Mouse (Mus musculus): ENCODE measurements around the gene Btg4. TPM values are rescaled to one million over a fixed set of nuclear protein-coding genes. Genes with fewer than 3 reads are reported as not detected.
A peak's percentile ranks its signal among the peaks of the same experiment; 100 is the strongest.

Btg4 gene
- polyA plus RNA-seq, 1 experiment from 2014 or later = not detected

DNA sequence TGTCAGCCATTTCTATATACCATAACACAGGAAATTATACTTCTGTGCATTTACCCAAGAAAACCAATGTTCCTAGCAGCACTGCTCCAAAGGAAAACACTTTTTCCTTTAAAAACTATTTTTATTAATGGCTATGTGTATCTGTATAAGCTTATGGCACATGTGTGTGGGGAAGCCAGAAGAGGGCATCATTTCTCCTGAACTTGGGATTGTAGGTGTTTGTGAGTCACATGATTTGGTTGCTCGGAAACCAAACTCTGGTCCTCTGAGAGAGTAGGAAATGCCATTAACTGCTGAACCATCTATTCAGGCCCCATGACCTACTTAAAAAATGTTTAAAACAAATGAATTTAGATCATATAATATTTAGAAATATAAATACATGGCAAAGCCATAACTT lies 33.7 kb upstream of the Btg4 start:
- ATAC-seq (ENCODE audit: low FRiP score, low TSS enrichment) (no peak), DNase-seq (ENCODE audit: low spot score) (no peak)
- no peak overlapping the region for H3K9ac ChIP-seq (ENCODE audit: low read length)
- no peak overlapping the region for H3K4me2 ChIP-seq (replicated peaks; ENCODE audit: low read depth)
- TF ChIP-seq CTCF (IDR thresholded peaks at IDR 0.05; ENCODE audit: low read depth) = 0 out of 2 replicates have a peak, but pooled peaks have one; percentile 12
- no peak for TF ChIP-seq EP300 (optimal IDR thresholded peaks at IDR 0.05)
- H3K27me3 ChIP-seq (ENCODE audit: control insufficient read depth, insufficient read depth, low read length) = no peaks in the 10 kb centered on the region
- no peak overlapping the region for H3K4me3 ChIP-seq (ENCODE audit: low read depth, low read length)
- H3K9me3 ChIP-seq (ENCODE audit: control insufficient read depth, low read length) = no peaks in the 10 kb centered on the region
- no peak overlapping the region for H3K27ac ChIP-seq (replicated peaks)
- no peaks in the 10 kb centered on the region for H3K36me3 ChIP-seq (ENCODE audit: control insufficient read depth, insufficient read depth, low read length)
- WGBS = 90% methylated on average over 1 of the region's 1 CpGs
- H3K4me1 ChIP-seq (replicated peaks; ENCODE audit: control insufficient read depth, insufficient read depth) = no peaks in the 10 kb centered on the region

DNA sequence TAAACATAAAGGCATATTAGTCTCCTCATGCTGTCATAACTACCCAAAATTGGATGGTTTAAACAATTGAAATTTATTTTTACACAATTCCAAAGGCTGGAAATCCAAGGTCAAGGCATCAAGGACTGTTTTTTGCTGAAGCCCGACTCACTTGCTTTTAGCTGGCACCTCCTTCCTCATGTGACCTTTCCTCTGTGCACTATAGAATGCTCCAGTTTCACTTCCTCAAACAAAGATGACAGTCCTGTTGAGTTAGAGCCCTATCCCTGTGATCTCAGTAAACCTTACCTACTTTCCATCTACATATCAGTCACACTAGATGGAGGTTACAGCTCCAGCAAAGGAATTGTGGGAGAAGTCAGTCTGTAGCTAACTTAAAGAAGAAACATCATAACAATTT lies 30.6 kb upstream of the Btg4 start:
- DNase-seq (ENCODE audit: low spot score) (no peak), ATAC-seq (ENCODE audit: low FRiP score, low TSS enrichment) (no peak)
- Histone ChIP-seq H3K4me3 (ENCODE audit: low read depth, low read length) (no peak overlapping the region), H3K27me3 (ENCODE audit: control insufficient read depth, insufficient read depth, low read length) (no peaks in the 10 kb centered on the region), H3K4me1 (replicated peaks; ENCODE audit: control insufficient read depth, insufficient read depth) (no peaks in the 10 kb centered on the region), H3K9ac (ENCODE audit: low read length) (no peak overlapping the region), H3K9me3 (ENCODE audit: control insufficient read depth, low read length) (no peaks in the 10 kb centered on the region), H3K36me3 (ENCODE audit: control insufficient read depth, insufficient read depth, low read length) (no peaks in the 10 kb centered on the region), H3K4me2 (replicated peaks; ENCODE audit: low read depth) (no peak overlapping the region), H3K27ac (replicated peaks) (no peak overlapping the region)
- WGBS = 23% methylated on average over 1 of the region's 1 CpGs
- TF ChIP-seq EP300 (optimal IDR thresholded peaks at IDR 0.05) (no peak), CTCF (IDR thresholded peaks at IDR 0.05; ENCODE audit: low read depth) (no peak)

DNA sequence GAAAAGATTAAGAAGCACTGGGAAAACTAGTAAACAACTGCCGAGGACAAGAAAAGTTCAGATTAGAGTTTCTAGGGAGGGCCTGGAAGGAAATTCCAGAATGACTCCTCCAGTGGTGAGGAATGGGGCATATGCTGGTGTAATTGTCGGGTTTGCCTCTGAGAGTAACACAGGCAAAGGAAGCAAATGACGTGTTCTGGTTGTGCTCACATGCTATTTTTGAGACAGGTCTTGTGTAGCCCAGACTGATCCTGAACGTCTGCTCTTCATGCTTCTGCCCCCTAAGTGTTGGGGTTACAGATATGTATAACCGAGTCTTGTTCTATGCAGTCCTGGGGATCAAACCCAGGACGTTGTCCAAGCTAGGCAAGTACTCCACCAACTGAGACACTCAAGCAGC lies 29.1 kb upstream of the Btg4 start:
- H3K9me3 ChIP-seq (ENCODE audit: control insufficient read depth, low read length) = no peaks in the 10 kb centered on the region
- H3K4me3 ChIP-seq (ENCODE audit: low read depth, low read length) = no peak overlapping the region
- no peak for DNase-seq (ENCODE audit: low spot score)
- H3K4me2 ChIP-seq (replicated peaks; ENCODE audit: low read depth) = no peak overlapping the region
- no peak for ATAC-seq (ENCODE audit: low FRiP score, low TSS enrichment)
- H3K36me3 ChIP-seq (ENCODE audit: control insufficient read depth, insufficient read depth, low read length) = no peaks in the 10 kb centered on the region
- H3K9ac ChIP-seq (ENCODE audit: low read length) = no peak overlapping the region
- TF ChIP-seq CTCF (IDR thresholded peaks at IDR 0.05; ENCODE audit: low read depth) (no peak), EP300 (optimal IDR thresholded peaks at IDR 0.05) (no peak)
- 53% methylated on average over 6 of the region's 6 CpGs for WGBS
- H3K27ac ChIP-seq (replicated peaks) = no peak overlapping the region
- H3K27me3 ChIP-seq (ENCODE audit: control insufficient read depth, insufficient read depth, low read length) = no peaks in the 10 kb centered on the region
- H3K4me1 ChIP-seq (replicated peaks; ENCODE audit: control insufficient read depth, insufficient read depth) = no peaks in the 10 kb centered on the region

DNA sequence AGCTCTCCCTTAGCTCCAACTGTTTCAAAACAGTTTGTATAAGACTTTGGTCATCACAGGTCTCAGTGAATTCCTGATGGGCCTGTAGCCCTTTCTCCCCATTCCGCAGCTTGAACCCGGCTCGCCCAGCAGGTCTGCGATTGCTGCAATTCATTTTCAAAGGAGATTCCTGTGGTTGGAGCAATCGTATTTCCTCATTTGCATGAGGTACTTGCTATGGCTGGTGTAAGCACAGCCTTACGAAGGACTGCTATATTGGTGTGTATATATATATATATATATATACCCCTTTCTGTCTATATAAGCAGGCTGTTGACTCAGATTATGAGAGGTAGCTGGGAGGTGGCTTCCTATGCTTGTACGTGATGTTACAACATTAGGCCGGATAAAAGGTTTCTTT lies 28.4 kb upstream of the Btg4 start:
- no peak for DNase-seq (ENCODE audit: low spot score)
- WGBS = 70% methylated on average over 8 of the region's 8 CpGs
- Histone ChIP-seq H3K27me3 (ENCODE audit: control insufficient read depth, insufficient read depth, low read length) (no peaks in the 10 kb centered on the region), H3K36me3 (ENCODE audit: control insufficient read depth, insufficient read depth, low read length) (no peaks in the 10 kb centered on the region), H3K9me3 (ENCODE audit: control insufficient read depth, low read length) (no peaks in the 10 kb centered on the region), H3K4me2 (replicated peaks; ENCODE audit: low read depth) (no peak overlapping the region), H3K9ac (ENCODE audit: low read length) (no peak overlapping the region), H3K27ac (replicated peaks) (no peak overlapping the region), H3K4me3 (ENCODE audit: low read depth, low read length) (no peak overlapping the region), H3K4me1 (replicated peaks; ENCODE audit: control insufficient read depth, insufficient read depth) (no peaks in the 10 kb centered on the region)
- no peak for ATAC-seq (ENCODE audit: low FRiP score, low TSS enrichment)
- TF ChIP-seq CTCF (IDR thresholded peaks at IDR 0.05; ENCODE audit: low read depth) (no peak), EP300 (optimal IDR thresholded peaks at IDR 0.05) (no peak)

DNA sequence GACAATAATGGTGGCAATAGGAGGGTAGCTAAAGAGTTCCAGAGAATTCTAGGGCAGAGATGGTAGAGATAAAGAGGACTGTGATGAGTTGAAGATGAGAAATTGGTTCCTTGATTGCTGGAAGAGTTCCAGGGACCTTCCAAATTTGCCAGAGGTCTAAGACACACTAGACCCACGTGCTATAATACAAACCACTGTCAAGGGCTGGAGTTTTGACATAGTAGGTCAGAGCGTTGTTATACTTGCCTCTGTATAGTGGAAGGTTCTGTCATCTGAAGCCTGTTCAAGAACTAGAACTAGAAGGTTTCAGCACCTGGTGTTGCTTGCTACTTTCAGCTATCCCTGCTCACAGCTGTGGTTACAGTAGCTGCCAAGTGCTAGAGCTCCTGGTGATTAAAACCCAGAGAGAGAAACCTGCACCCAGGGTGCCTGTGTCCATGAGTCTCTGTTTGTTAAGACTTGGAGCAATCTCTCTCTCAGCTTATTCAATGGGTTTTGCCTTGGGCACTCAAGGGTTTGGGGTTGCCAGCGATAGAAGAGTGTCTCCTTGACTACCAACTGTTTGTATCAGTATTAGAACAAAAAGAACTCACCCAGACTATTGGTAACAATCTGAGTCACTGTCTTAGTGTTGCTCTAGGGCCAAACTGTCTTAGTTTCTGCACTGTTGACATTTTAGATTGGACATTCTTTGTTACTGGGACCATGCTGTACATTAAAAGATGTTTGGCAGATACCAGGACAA lies 27.7 kb upstream of the Btg4 start:
- H3K9ac ChIP-seq (ENCODE audit: low read length) = no peak overlapping the region
- H3K4me3 ChIP-seq (ENCODE audit: low read depth, low read length) = no peak overlapping the region
- H3K9me3 ChIP-seq (ENCODE audit: control insufficient read depth, low read length) = no peaks in the 10 kb centered on the region
- H3K4me1 ChIP-seq (replicated peaks; ENCODE audit: control insufficient read depth, insufficient read depth) = no peaks in the 10 kb centered on the region
- H3K27ac ChIP-seq (replicated peaks) = no peak overlapping the region
- 66% methylated on average over 3 of the region's 3 CpGs for WGBS
- DNase-seq (ENCODE audit: low spot score) (no peak), ATAC-seq (ENCODE audit: low FRiP score, low TSS enrichment) (no peak)
- H3K36me3 ChIP-seq (ENCODE audit: control insufficient read depth, insufficient read depth, low read length) = no peaks in the 10 kb centered on the region
- no peak for TF ChIP-seq CTCF (IDR thresholded peaks at IDR 0.05; ENCODE audit: low read depth)
- no peak for TF ChIP-seq EP300 (optimal IDR thresholded peaks at IDR 0.05)
- H3K27me3 ChIP-seq (ENCODE audit: control insufficient read depth, insufficient read depth, low read length) = no peaks in the 10 kb centered on the region
- H3K4me2 ChIP-seq (replicated peaks; ENCODE audit: low read depth) = no peak overlapping the region

DNA sequence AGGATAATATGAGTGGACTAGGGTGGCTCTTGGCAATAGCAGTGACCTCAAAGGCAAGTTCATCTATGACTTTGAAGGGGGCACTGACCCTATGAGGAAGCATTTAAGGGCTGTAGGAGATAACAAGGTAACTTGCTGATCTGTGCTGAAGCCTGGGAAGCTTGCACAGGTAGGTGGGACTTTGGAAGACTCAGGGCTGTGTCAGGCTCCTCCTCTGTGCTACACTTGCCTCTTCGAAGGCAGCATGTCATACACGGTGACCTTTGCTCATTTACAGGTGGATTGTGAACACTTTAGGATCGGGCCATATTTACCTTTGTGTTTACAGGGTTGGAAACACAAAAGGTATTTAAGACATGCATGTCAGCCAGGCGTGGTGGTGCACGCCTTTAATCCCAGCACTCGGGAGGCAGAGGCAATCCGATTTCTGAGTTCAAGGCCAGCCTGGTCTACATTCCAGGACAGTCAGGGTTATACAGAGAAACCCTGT lies 19.2 kb upstream of the Btg4 start:
- Histone ChIP-seq H3K4me3 (ENCODE audit: low read depth, low read length) (no peak overlapping the region), H3K27me3 (ENCODE audit: control insufficient read depth, insufficient read depth, low read length) (no peaks in the 10 kb centered on the region), H3K36me3 (ENCODE audit: control insufficient read depth, insufficient read depth, low read length) (no peaks in the 10 kb centered on the region), H3K4me1 (replicated peaks; ENCODE audit: control insufficient read depth, insufficient read depth) (no peaks in the 10 kb centered on the region), H3K9ac (ENCODE audit: low read length) (no peak overlapping the region), H3K27ac (replicated peaks) (no peak overlapping the region), H3K9me3 (ENCODE audit: control insufficient read depth, low read length) (no peaks in the 10 kb centered on the region), H3K4me2 (replicated peaks; ENCODE audit: low read depth) (no peak overlapping the region)
- DNase-seq (ENCODE audit: low spot score) (no peak), ATAC-seq (ENCODE audit: low FRiP score, low TSS enrichment) (no peak)
- TF ChIP-seq CTCF (IDR thresholded peaks at IDR 0.05; ENCODE audit: low read depth) (no peak), EP300 (optimal IDR thresholded peaks at IDR 0.05) (no peak)
- 78% methylated on average over 7 of the region's 7 CpGs for WGBS
